Mouse (Mus musculus) T-cell, adult 2 months (primary cell): ENCODE data around the gene Gucy1b2.

Experiments
- DNase-seq: peaks from one replicate; pipeline ENCODE4 v3.0.0; 2022; ENCODE audit warnings: low spot score

Gene Gucy1b2

DNA sequence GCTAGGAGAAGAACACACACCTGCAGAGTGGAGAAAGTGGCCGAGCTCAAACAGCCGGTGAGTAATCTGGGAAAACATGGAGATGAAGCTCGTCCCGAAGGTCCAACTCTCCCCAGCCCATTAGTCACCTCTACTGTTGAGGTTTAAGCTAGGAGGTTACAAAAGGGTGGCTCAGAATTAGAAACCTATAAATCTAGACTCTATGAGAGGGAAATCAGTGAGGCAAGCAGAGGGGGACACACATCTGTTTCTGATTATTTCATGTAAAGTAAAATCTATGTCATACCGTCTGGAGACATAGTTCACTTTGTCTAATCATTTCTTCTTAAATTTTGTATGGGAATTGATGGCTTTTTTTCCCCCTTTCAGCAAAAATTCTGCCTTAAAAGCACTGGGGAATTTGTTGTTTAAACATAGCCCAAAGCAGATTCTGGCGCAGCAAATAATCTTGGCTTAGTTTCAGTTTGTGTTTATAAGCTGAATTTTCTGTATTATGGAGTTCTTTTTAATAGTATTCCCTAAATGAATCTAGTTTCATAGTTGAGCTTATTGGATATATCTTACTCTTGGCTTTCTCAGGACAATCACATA lies 12.2 kb downstream of the Gucy1b2 start:
- DNase-seq: no peak

DNA sequence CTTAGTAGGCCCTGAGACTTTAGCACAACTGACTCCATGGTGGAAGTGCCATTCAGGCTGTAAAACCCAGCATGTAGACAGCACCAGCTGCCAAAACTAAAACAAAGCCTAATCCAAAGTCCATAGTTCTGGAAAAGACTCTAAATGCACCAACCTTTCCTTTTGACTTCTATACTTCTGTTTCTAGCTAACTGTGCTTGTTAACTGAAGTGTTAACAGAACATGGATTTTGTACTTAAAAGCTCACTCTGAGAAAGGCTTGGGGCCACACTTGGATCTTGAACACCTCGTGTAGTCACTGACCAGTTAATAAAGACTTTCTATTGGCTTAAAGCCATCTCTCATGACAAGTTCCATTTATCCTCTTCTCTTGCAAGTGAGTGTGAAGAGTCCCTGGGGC lies 13.1 kb downstream of the Gucy1b2 start:
- no peak for DNase-seq

DNA sequence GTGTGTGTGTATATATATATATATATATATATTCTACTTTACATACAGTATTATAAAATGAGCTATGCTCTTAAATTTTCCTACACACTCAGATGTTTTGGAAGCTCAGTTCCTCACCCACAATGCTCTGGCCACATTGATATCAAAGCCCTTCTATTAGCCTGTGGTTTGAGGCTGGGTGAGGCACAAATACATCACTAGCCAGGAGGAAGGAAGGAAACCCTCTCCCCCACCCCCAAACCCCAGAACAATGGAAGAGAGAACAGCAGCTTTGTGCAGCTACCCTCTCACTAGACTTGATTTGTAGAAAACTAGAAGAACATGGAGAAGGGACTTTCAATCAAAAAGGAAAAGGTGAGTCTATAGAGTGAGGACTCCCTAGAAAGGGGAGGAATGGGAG lies 16.1 kb downstream of the Gucy1b2 start:
- no peak for DNase-seq

DNA sequence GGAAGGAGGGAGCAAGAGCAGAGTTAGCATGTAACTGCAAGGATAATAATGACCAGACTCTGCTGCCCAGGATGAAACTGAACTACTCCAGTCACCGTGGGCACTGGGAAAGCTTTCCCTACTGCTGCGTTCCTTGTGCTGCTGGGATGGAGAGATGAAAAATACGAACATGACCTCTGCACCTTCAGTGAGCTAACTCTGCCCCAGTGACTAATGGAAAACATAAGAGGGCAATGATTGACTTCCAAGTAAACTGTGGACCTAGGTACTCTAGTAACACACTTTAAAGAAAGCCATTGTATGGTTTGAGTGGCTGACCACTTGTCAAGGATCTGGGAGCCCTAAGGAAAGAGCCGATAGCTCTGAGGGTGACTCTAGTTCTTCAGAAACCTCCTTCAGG lies 17.9 kb downstream of the Gucy1b2 start:
- DNase-seq: no peak

DNA sequence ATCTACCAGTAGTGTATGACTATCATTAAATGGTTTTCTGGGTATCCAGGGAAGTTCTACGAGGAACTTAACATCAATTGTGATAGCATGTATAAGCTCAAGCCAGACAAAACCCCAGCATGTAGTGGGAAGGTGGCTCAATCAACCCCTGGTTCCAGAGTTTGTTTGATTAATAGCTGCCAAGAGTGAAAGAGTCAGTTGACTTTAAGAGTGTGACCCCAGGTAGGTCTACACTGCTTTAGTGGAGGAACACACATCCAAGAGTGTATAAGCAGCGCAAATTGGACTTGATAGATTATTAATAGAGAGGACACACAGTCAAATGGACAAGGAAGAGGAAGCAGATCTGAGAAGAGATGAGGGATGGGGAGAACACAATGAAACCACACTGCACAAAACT lies 18.3 kb downstream of the Gucy1b2 start:
- DNase-seq: no peak

DNA sequence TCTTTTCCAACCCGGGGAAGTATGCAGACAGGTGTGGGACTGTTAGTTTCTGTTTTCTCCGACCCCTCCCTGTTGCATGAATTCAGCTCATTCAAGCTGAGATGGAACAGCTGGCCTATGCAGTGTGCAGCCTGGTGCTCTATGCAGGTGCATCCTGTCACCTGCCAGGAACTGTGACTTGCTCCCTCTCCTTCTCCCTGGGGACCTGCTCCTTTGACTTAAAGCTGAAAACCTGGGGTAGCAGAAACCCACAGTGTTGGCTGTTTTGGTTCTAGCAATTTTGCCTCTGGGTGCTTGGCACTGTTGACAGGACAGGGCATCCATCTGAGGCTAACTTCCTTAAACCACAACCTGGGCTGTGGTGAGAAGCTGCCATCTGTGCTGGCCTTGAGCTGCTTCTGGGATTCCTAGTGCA lies 30.8 kb downstream of the Gucy1b2 start:
- DNase-seq: no peak

DNA sequence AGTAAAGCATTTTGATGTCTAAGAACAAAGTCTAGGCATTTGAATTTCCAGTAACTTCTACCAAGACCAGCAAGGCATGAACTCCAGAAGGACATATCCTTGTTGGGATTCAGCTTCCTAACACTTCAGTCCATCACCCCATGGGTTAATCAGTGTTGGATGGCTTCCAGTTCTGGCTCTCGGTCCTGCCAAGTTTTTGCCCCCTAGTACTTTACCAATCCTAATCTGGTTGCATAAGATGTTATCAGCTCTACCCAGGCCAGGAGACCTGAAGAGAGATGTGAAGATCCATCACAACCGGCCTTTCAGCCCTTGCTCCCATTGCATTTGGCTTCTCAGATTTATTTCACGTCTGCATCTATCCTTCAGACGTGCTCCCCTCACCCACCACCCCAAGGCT lies 33.8 kb downstream of the Gucy1b2 start:
- no peak for DNase-seq

DNA sequence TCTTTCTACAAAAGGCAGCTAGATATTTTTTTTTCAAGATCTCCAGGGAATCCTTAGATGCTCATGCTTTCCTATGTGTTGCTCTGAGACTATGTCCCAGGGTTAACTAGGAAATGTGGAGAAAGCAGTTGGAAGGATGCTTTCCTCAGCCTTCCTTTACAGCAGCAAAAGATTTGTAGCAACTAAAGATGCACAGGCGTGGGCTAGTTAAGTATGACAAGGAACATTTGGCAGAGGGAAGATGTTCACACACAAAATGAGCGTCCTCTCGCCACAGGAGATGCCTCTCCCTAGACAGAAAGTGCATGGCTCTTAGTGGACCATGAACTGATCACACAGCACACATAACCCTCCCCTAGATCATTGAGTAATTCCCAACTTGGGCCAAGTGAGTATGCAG lies 38.6 kb downstream of the Gucy1b2 start:
- no peak for DNase-seq

DNA sequence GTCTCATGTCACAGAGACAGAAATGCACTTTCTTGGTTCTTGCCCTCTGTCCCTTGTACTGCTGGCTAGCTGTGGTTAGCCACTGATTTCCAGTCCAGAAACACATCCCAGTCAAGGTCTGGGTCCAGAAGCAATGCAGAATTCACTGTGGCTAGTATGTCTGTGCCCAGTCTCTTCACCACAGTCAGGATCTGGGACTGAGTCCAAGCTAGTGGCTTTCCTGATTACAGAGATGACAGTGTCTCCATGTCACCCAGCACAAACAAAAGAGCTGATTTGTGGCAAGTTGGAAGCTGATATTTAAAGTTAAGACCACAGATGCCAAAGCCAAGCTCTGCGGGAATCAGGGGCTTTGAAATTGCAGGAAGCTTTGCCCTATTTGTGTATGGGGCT lies 39.4 kb downstream of the Gucy1b2 start:
- DNase-seq: no peak

DNA sequence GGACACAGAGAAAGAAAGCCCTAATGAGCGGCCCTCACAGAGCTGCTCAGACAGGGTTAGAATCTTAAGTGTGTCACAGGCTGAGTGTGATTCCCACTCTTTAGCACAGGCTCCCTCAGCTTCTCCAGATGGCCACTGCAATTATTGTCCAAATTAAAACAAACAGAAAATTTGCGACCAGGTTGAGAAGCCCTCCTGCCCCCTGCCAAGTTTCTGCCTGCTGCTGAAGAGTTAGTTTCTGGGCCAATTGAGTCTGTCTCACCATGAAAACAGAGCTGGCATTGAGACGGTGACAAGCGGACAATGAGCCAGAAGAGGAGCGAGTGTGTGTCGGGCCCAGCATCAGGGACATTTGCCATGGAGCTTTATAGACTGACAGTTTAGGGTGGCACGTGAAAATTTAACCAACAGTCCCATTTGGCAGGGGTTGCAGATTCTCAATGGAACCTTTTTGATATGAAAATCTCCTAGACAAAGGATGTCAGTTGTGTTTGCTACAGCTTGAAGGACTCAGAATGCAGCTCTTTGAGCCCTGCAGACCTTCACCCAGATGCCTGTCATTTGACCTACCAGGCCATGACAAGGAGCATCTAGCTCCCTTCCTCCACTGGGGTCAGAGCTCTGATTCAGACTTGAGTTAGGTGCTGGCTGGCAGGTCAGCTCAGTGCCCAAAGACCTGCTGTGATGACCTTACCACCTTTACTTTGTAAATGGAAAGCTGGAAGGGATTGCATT lies 39.9 kb downstream of the Gucy1b2 start:
- no peak for DNase-seq

DNA sequence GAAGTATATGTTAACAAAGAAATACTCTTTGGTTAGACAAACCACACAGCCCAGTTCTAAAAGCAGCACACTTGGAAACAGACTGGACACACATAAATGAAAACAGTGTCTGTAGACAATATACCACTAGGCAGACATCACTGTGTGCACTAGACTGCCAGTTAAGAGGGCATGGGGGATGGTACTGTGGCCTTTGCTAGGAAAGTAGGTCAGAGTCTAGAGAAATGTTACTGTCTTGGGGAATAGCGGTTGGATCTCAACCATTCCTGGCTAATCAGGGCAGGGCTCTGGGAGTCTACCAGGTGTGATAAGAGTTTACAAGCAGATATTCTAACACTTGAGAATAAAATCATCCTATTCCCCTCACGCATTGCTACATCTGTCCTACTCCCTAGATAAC lies 60.7 kb downstream of the Gucy1b2 start:
- no peak for DNase-seq

DNA sequence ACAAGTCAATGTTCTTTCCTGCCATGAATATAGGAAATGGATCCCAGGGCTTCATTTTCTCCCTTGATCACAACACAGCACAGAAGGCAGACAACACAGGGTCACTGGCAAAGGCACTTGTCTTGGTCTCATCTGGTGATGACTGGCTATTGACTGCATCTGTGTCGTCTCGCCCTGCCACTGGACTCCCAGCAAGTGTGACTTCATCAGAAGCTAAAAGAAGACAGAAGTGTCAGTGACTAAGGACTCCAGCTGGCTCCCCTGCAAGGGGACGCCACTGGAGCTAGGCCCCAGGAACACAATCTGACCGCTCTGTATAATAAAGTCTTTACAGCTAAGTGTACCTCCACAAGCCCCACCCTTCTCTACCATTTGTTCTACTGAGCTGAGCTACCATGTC lies 63.3 kb downstream of the Gucy1b2 start:
- DNase-seq: no peak

DNA sequence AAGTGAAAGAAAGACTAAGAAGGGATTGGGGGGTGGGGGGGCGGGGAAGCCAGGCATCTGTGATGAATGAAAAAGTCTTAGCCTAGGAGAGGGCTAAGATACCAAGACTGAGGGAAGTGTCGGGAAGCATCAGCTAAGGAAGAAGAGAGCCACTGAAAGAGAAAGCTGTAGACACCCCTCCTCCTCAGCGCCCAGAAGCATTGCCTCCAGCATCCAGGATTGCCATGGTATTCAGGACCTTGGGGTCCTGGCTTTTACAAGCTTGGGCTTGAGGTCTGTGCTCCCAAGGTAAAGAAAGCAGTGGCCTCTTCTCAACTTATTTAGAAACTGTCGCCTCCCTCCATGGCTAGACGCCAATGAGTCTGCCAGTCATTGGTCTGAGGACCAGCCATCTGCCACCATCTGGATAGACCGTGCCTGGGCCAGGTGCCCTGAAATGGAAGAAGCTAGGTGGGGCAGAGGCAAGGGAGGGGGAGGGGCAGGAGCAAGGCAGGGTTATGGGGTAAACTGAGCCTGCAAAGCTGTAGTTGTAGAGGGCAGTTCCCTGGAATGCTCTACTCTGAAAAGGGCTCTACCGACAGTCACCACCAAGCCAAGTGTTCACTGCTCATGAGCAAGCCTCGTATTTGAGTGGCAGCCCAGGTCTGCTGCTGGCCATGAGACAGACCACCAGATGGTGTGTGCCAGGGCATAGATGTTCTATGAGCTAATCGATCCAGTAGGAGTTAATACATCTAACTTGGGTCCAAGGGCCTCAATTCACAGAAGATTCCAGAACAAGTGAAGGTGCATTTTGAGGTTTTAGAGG lies 66.2 kb downstream of the Gucy1b2 start:
- no peak for DNase-seq

DNA sequence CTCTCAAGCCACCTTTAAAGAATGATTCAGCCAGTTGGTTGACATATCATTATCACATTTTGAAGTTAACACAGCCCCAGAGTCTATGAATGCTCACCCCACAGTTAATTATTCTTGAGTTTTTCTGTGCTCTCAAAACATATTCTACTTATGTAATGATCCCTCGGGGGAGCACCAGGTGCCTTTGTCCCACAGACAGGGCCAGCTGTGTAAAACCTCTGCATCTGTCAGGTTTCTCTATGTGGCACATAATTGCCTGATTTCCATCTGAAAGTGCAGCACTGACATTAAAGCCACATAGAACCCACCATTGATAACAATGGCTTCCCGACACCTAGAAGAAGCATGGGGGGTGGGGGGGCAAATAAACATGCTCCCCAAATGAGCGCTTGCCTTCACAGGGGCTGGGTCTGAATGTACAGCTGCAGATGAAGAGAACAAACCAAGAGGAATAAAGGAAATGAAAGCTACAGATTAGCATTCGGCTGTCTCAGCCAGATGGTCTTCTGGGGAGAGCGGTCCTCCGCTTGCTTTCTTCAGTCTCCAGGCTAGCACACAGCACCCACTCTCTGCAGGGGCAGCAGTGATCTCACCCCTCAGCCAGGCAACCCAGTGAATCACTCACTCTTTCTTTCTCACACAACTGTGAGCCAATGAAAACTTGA lies 66.9 kb downstream of the Gucy1b2 start:
- no peak for DNase-seq

DNA sequence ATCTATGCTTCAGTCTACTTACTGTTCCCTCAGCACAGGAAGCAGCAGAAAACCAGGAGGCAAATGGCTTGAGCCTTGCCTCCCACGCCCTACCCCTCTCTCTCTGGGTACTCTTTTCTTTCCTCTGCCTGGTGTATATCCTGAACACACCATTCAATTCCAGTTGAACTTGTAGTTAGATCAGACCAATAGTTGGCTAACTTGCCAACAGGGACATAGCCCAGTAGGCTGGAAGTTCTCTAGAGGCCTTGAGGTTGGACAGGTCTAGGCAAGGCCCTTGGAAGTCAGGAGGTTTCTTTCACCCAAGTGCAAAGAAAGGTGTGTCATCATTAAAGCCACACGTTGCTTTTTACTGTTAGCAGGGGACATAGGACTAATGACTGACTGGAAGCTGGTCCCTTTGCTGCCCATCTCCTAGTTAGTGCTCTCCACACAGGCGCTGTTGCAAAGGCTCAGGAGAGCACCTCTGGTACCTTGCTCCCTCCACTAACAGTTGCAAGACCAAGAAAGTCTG lies 72.2 kb downstream of the Gucy1b2 start:
- no peak for DNase-seq

DNA sequence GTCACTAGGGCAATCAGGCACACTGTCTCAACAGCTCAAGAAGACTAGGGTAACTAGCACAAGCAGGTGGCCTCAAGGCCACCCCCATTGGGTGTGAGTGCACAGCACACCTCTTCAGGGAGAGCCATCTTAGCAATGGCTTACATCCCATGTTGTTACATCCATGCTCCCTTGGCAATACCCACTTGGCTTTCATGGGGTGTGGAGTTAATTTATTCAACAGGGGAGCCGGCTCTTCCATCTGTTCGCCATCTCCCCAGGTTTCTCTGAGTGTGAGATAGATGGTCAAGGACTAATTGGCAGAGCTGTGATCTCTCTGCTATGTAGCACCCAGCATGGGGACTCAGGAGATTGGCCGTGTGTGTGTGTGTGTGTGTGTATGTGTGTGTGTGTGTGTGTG lies 73.0 kb downstream of the Gucy1b2 start:
- no peak for DNase-seq

DNA sequence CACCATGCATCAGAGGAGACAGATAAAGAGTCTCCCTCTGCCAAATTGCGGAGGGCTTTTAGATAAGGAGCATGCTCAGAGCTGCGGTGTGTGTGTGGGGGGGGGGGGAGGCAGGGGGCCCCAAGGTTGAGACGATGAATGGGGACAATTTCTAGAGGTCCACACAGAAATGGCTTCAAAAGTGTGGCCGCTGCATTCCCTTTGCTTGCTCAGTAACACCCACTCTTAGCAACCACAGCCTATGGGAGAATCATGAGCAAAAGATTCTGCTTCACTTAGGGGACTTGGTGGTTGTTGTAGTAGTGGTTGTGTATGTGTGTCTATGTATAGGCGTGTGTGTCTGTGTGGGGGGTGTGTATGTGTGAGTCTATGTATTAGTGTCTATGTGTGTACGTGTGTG lies 75.5 kb downstream of the Gucy1b2 start:
- DNase-seq: no peak

DNA sequence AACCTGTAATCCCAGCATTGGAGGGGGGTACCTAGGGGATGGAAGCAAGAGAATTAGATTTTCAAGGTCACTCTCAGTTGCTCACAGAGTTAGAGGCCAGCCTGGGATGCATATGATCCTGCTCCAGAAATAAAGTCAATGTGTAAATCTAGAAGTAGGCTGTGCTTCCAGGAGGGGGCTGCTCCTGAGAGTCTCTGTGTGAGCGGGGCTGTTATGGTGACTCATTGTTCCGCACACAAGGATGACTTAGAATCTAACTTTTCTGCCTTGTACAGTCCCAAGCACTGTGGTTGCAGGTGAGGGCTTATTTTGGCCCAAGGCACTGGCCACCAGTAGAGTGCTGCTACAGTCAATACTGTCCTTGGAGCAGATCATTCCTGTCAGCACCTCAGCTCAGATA lies 76.7 kb downstream of the Gucy1b2 start:
- no peak for DNase-seq

DNA sequence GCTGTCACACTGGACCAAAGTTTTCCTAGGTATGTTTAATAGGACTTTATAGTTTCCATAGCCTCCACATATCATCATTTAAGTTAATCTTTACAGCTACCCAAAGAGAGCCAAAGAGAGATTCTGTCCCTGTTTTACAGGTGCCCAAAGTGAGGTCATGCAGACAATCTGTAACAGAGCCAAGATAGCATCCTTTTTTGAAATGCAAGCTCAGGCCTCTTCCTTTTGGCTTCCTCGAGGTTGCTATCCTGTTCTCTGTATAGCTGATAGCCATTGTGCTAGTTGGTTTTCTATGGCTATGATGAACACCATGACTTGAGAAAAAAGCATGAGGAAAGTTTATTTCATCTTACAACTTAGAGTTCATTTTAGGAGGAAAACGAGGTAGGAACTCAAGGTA lies 80.0 kb downstream of the Gucy1b2 start:
- no peak for DNase-seq

DNA sequence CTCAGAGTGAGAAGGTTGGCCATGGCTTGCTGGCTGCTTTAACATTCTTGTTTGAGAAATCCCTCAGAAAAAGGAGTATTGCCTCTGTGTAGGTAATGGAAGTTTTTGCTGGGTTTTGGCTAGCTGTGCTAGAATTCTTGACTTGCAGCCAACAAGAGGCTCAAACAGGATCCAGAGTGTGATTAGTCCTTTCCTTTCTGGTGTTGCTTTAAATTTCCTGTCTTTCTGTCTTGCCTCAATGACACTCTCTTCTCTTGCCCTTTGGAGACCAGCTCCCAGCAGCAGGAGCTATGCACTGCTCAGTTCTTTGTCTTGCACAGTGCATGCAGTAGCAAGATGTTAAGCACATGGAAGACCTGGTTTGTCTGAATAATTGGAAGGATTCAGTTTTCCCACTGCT lies 80.4 kb downstream of the Gucy1b2 start:
- DNase-seq: no peak

DNA sequence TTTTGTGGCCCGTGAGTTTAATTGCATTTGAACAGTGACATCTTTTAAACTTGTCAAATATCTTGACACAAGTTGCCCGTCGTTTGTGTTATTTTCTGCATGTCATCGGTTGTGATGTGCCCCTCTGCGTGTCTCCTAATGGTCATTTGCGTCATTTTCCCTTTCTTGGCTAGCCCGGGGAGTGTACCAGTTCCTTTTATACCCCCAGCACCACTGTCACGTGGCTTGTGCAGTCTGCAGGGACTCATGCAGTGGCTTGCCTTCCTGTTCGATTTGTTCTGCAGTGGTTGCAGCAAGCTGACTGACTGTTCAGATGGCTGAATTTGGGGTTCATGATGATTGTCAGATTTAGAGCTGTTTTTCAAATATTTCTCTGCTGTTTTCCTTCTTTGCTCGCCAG lies 82.1 kb downstream of the Gucy1b2 start:
- DNase-seq: no peak

DNA sequence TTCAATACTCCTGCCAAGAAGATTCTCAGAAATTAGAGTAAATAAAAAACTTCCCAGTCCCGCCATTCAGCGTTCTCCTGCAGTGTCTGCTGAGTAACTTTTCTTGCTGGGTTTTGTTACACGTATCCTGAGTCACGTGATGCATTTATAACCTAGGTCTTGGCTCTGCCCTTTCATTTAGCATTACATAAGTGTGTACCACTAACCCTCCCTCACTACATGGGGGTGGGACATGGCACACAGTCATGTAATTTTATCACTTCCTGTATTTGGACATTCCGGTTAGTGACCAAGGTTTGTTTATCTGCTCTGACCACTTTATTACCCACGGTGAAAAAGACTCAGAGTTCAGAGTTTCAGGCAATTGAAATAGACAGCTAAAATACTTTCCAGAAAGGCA lies 85.3 kb downstream of the Gucy1b2 start:
- DNase-seq: no peak

DNA sequence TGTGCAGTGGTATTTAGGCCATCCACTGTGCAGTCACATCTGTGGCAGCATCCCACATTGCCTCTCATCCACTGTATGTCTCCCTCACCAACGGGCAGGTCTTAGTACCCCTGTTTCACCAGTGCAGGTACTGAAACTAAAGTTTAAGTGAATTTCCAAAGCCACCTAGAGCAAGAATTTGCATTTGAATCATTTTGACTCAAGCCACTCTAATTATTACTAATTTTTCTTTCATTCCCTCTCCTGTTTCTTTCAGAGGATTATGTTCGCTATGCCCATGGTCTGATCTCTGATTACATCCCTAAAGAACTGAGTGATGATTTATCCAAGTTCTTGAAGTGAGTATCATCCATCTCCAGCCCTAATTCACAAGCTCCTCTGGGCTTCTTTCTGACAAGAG lies 92.3 kb downstream of the Gucy1b2 start:
- DNase-seq: no peak
